Mouse (Mus musculus) myocyte (in vitro differentiated cells): ENCODE data around the gene Mtmr3.

Source experiments
- CEBPB ChIP-seq: IDR thresholded peaks from 2 replicates; pipeline ENCODE4 v1.6.1; 2011; ENCODE audit warnings: mild to moderate bottlenecking, moderate library complexity; ENCODE audit not compliant: poor library complexity, insufficient read depth, severe bottlenecking
- POLR2A ChIP-seq: IDR thresholded peaks from one replicate; pipeline ENCODE4 v1.6.1; 2011; ENCODE audit warnings: low read depth, mild to moderate bottlenecking, control low read depth, moderate library complexity; ENCODE audit not compliant: insufficient read length
- REST ChIP-seq: IDR thresholded peaks from one replicate; pipeline ENCODE4 v1.6.1; 2011; ENCODE audit warnings: mild to moderate bottlenecking, control low read depth, moderate library complexity; ENCODE audit not compliant: insufficient read depth, insufficient read length
- TCF3 ChIP-seq: IDR thresholded peaks from one replicate; pipeline ENCODE4 v1.6.1; 2011; ENCODE audit warnings: low read depth, control low read depth; ENCODE audit not compliant: insufficient read length
- USF1 ChIP-seq: IDR thresholded peaks from one replicate; pipeline ENCODE4 v1.6.1; 2011; ENCODE audit warnings: low read depth, mild to moderate bottlenecking, control low read depth, moderate library complexity

DNA sequence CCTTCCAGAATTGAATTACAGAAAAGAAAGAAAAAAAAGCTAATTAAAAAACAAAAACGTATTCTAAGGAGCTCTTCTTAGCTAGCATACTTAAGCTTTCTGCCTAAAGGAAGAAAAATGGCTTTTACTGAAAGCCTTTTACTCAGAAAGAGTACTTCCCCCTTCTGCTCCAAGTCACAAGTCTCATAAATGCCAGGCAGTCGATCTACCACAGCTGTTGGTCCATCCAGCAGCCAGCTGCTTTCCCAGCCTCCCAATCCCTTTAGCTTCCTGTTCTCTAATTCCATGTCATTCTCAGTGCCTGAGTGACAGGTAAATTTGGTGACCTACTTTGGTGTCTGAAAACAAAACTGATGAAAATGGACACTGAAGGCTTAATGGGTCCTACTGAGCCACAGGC, 92.5 kb downstream of the Mtmr3 start:
- no peak for TF ChIP-seq TCF3
- TF ChIP-seq POLR2A, result no peak
- TF ChIP-seq REST, result no peak
- TF ChIP-seq CEBPB, result no peak
- no peak for TF ChIP-seq USF1
